Mouse (Mus musculus) spleen, adult 2 months (tissue): ENCODE measurements at regions not wholly inside any gene's neighbourhood (a gene's known extent, or its start where the extent isn't known, plus 50 kb on each side); places are given as distances from the start of the nearest gene placed in this dataset.

Source experiments
- CTCF ChIP-seq: fragments of 200-500 bp; IDR thresholded peaks from 2 replicates; pipeline ENCODE4 v1.5.1; 2011; ENCODE audit warnings: mild to moderate bottlenecking, inconsistent platforms; ENCODE audit not compliant: insufficient read depth, insufficient read length, insufficient replicate concordance; ENCODE audit errors: extremely low read depth
- POLR2A ChIP-seq: fragments of 200-500 bp; IDR thresholded peaks from 2 replicates; pipeline ENCODE4 v1.6.1; 2011; ENCODE audit warnings: low read depth, low read length, inconsistent platforms

DNA sequence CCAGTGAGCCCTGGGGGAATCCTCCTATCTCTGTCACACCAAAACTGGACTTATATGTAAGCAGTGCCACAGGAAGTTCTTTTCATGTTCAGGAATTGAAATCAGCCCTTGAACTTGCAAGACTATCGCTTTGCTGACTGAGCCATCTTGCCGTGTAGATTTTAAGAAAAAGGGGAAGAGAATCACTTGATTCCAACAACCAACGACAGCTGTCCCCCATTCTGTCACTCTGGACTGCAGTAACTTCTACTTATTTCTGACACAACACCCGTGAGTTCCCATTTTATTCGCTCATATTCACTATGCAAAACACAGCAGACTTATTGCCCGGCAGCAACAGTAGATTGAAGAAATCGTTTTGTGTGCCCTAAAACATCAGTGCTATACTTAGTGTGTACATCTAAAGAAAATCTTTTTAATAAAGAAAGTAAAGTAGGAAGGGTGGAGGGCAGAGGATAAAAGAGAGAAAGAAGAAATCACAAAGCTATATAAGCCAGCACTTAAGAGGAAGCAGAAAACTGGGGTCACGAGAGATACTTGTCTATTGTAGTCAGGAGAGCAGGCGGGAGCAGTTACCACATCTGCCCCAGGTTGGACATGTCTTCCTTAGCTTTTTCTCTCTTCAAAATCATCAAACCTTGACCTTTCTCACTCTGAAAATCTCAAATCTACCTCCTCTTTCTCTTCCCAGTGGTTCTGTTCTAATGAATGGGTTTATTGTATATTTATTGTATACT, 336.7 kb downstream of the Sox4 start:
- TF ChIP-seq CTCF (no peak), POLR2A (no peak)
